Mouse (Mus musculus) hindbrain, embryonic 11.5 days (tissue): ENCODE results near the gene Gsap. TPM values are rescaled to one million over a fixed set of nuclear protein-coding genes. Genes with fewer than 3 reads are reported as not detected.
A peak's percentile ranks its signal among the peaks of the same experiment; 100 is the strongest.

ENCODE experiments used
- ATAC-seq: fragments of 200-750 bp; cut with Nextera tagmentation; 2 replicates; pipeline ENCODE4 v1.8.0; 2017; ENCODE audit warnings: mild to moderate bottlenecking, moderate TSS enrichment, moderate library complexity; ENCODE audit not compliant: low FRiP score
- DNase-seq: peaks from one replicate; pipeline ENCODE4 v3.0.0-alpha.2; 2015; ENCODE audit warnings: low spot score
- H3K27ac ChIP-seq: fragments of 300-500 bp; sonication (generic); 2 replicates; pipeline ENCODE4 v1.5.1; 2014; ENCODE audit warnings: mild to moderate bottlenecking, low read depth, low read length
- H3K27me3 ChIP-seq: fragments of 300-500 bp; sonication (generic); 2 replicates; pipeline ENCODE4 v1.6.1; 2014; ENCODE audit warnings: mild to moderate bottlenecking, low read length, moderate library complexity, mixed read lengths; ENCODE audit not compliant: control insufficient read depth, insufficient read depth
- H3K36me3 ChIP-seq: fragments of 300-500 bp; sonication (generic); 2 replicates; pipeline ENCODE4 v1.6.1; 2014; ENCODE audit warnings: mild to moderate bottlenecking, low read length, moderate library complexity, mixed read lengths; ENCODE audit not compliant: control insufficient read depth, insufficient read depth
- H3K4me1 ChIP-seq: fragments of 300-500 bp; sonication (generic); replicated peaks from 2 replicates; pipeline ENCODE4 v1.6.1; 2014; ENCODE audit warnings: low read length, mixed read lengths; ENCODE audit not compliant: control insufficient read depth, insufficient read depth
- H3K4me2 ChIP-seq: fragments of 300-500 bp; sonication (generic); replicated peaks from 2 replicates; pipeline ENCODE4 v1.6.1; 2014; ENCODE audit warnings: mild to moderate bottlenecking, low read depth, low read length
- H3K4me3 ChIP-seq: fragments of 300-500 bp; sonication (generic); 2 replicates; pipeline ENCODE4 v1.5.1; 2014; ENCODE audit warnings: low read depth, low read length
- H3K9ac ChIP-seq: fragments of 300-500 bp; sonication (generic); 2 replicates; pipeline ENCODE4 v1.6.1; 2014; ENCODE audit warnings: low read depth, low read length
- H3K9me3 ChIP-seq: fragments of 300-500 bp; sonication (generic); 2 replicates; pipeline ENCODE4 v1.6.1; 2016; ENCODE audit warnings: low read length; ENCODE audit not compliant: control insufficient read depth
- WGBS: fragments of 180-500 bp; shearing (Covaris S2); extraction: QIAGEN DNeasy Blood & Tissue Kit; methylation state at CpG from one replicate; pipeline ENCODE4 v1.1.7; 2014; 5-methylcytosine and 5-hydroxymethylcytosine counted together
- polyA plus RNA-seq: library from polyadenylated mRNA; unstranded; fragments of >200 nt; fragmentation: Nextera tagmentation; extraction: Ambion mirVana; gene quantifications from 2 replicates; pipeline ENCODE4 v1.2.1, GENCODE M21; 2014

Gsap gene
- polyA plus RNA-seq, 1 experiment from 2014 or later: 2.3 TPM

- no peaks in the 10 kb centered on the region for H3K36me3 ChIP-seq
- H3K9ac ChIP-seq: no peak overlapping the region
- no peaks in the 10 kb centered on the region for H3K9me3 ChIP-seq
- H3K4me1 ChIP-seq: no peaks in the 10 kb centered on the region; the same call in 1 of the 2 replicates
- H3K27ac ChIP-seq: no peak overlapping the region
- no peaks in the 10 kb centered on the region for H3K27me3 ChIP-seq
- no peak overlapping the region for H3K4me3 ChIP-seq
- H3K4me2 ChIP-seq: no peak overlapping the region
- no peak for ATAC-seq
- DNase-seq: no peak
- 69% methylated on average over 6 of the region's 6 CpGs for WGBS
Measured at GRCm38 (mm10) chr5:21257806-21258205, 71.8 kb downstream of the Gsap start.

- no peak overlapping the region for H3K27ac ChIP-seq
- H3K4me2 ChIP-seq: no peak overlapping the region
- ATAC-seq: no peak
- H3K36me3 ChIP-seq: no peaks in the 10 kb centered on the region
- WGBS: 82% methylated on average over 7 of the region's 7 CpGs
- DNase-seq: no peak
- no peak overlapping the region for H3K4me3 ChIP-seq
- no peaks in the 10 kb centered on the region; the same call in 1 of the 2 replicates for H3K4me1 ChIP-seq
- no peaks in the 10 kb centered on the region for H3K9me3 ChIP-seq
- no peaks in the 10 kb centered on the region for H3K27me3 ChIP-seq
- no peak overlapping the region for H3K9ac ChIP-seq
Measured at GRCm38 (mm10) chr5:21260746-21261145, 74.7 kb downstream of the Gsap start.

GRCm38 (mm10) chr5:21261202-21261844 is 75.3 kb downstream of the Gsap start:
- ATAC-seq (no peak), DNase-seq (no peak)
- H3K27ac ChIP-seq: no peak overlapping the region
- no peaks in the 10 kb centered on the region for H3K9me3 ChIP-seq
- H3K36me3 ChIP-seq: no peaks in the 10 kb centered on the region
- no peak overlapping the region for H3K4me3 ChIP-seq
- H3K27me3 ChIP-seq: no peaks in the 10 kb centered on the region
- no peak overlapping the region for H3K9ac ChIP-seq
- H3K4me1 ChIP-seq: no peaks in the 10 kb centered on the region; the same call in 1 of the 2 replicates
- no peak overlapping the region for H3K4me2 ChIP-seq
- 52% methylated on average over 6 of the region's 6 CpGs for WGBS

GRCm38 (mm10) chr5:21263202-21264055 is 77.4 kb downstream of the Gsap start:
- WGBS: 41% methylated on average over 18 of the region's 18 CpGs

GRCm38 (mm10) chr5:21264352-21265021 is 78.4 kb downstream of the Gsap start:
- H3K36me3 ChIP-seq: no peaks in the 10 kb centered on the region
- no peaks in the 10 kb centered on the region; the same call in 1 of the 2 replicates for H3K4me1 ChIP-seq
- no peak overlapping the region for H3K4me3 ChIP-seq
- no peaks in the 10 kb centered on the region for H3K27me3 ChIP-seq
- 88% methylated on average over 8 of the region's 8 CpGs for WGBS
- ATAC-seq (peak; percentile 73), DNase-seq (no peak)
- no peak overlapping the region for H3K9ac ChIP-seq
- H3K4me2 ChIP-seq: no peak overlapping the region
- peak overlapping the region; percentile 76 for H3K27ac ChIP-seq
- no peaks in the 10 kb centered on the region for H3K9me3 ChIP-seq

More at GRCm38 (mm10) chr5:21263202-21264055, 77.4 kb downstream of the Gsap start:
- Histone ChIP-seq H3K4me2 (no peak overlapping the region), H3K9ac (peak overlapping the region; percentile 44; the same call in 1 of the 2 replicates), H3K4me1 (no peaks in the 10 kb centered on the region; the same call in 1 of the 2 replicates), H3K36me3 (no peaks in the 10 kb centered on the region), H3K4me3 (no peak overlapping the region), H3K27me3 (no peaks in the 10 kb centered on the region), H3K27ac (peak overlapping the region; percentile 76), H3K9me3 (no peaks in the 10 kb centered on the region)
- DNase-seq (peak; percentile 76), ATAC-seq (peak; percentile 84)

GRCm38 (mm10) chr5:21265049-21265448 is 79.0 kb downstream of the Gsap start:
- Histone ChIP-seq H3K4me1 (no peaks in the 10 kb centered on the region; the same call in 1 of the 2 replicates), H3K9me3 (no peaks in the 10 kb centered on the region), H3K9ac (no peak overlapping the region), H3K36me3 (no peaks in the 10 kb centered on the region), H3K4me2 (no peak overlapping the region), H3K4me3 (no peak overlapping the region), H3K27ac (no peak overlapping the region), H3K27me3 (no peaks in the 10 kb centered on the region)
- peak; percentile 94 for DNase-seq
- ATAC-seq: peak; percentile 63
- 30% methylated on average over 4 of the region's 4 CpGs for WGBS

GRCm38 (mm10) chr5:21267090-21267489 is 81.0 kb downstream of the Gsap start:
- no peaks in the 10 kb centered on the region for H3K27me3 ChIP-seq
- ATAC-seq: no peak
- WGBS: 84% methylated on average over 2 of the region's 2 CpGs
- H3K36me3 ChIP-seq: no peaks in the 10 kb centered on the region
- H3K9me3 ChIP-seq: no peaks in the 10 kb centered on the region
- H3K9ac ChIP-seq: no peak overlapping the region
- no peak for DNase-seq
- H3K4me2 ChIP-seq: no peak overlapping the region
- H3K27ac ChIP-seq: no peak overlapping the region
- no peaks in the 10 kb centered on the region; the same call in 1 of the 2 replicates for H3K4me1 ChIP-seq
- H3K4me3 ChIP-seq: no peak overlapping the region

- H3K9me3 ChIP-seq: no peaks in the 10 kb centered on the region
- no peak for DNase-seq
- no peaks in the 10 kb centered on the region for H3K27me3 ChIP-seq
- H3K27ac ChIP-seq: no peak overlapping the region
- no peak for ATAC-seq
- 72% methylated on average over 5 of the region's 5 CpGs for WGBS
- H3K4me3 ChIP-seq: no peak overlapping the region
- no peaks in the 10 kb centered on the region for H3K36me3 ChIP-seq
- peaks cover 2% of the 10 kb centered on the region; the same call in 1 of the 2 replicates for H3K4me1 ChIP-seq
- H3K4me2 ChIP-seq: no peak overlapping the region
- H3K9ac ChIP-seq: no peak overlapping the region
Measured at GRCm38 (mm10) chr5:21269446-21269845, 83.4 kb downstream of the Gsap start.
